Mouse (Mus musculus) MEL (cell line): ENCODE results near the gene Pcgf2. TPM values are rescaled to one million over a fixed set of nuclear protein-coding genes. Genes with fewer than 3 reads are reported as not detected.
A peak's percentile ranks its signal among the peaks of the same experiment; 100 is the strongest.

Source experiments
- DNase-seq: peaks from one replicate; pipeline ENCODE4 v3.0.0; 2011; ENCODE audit warnings: low read depth, low spot score
- H3K27ac ChIP-seq: 2 replicates; pipeline ENCODE4 v1.5.1; 2012; ENCODE audit warnings: low read depth, mild to moderate bottlenecking, control low read depth, low read length, moderate library complexity; ENCODE audit not compliant: control insufficient read depth
- H3K27me3 ChIP-seq, 2 experiments: fragments of 150-350 bp in 1 of 2; sonication (generic) in 1 of 2; 2 replicates each; pipeline ENCODE4 v1.6.1; 2012; ENCODE audit warnings: low read length in 2 of 2, mild to moderate bottlenecking in 2 of 2, improper control_type of control experiment in 1 of 2, moderate library complexity in 1 of 2; ENCODE audit not compliant: insufficient read depth in 2 of 2, control insufficient read depth in 1 of 2
- H3K36me3 ChIP-seq, 2 experiments: 2 replicates each; pipeline ENCODE4 v1.6.1; 2012 to 2014; ENCODE audit warnings: low read length in 2 of 2, improper control_type of control experiment in 1 of 2, inconsistent platforms in 1 of 2, mild to moderate bottlenecking in 1 of 2; ENCODE audit not compliant: insufficient read depth in 2 of 2, control insufficient read depth in 1 of 2
- H3K4me1 ChIP-seq, 2 experiments: fragments of 150-350 bp in 1 of 2; sonication (generic) in 1 of 2; 2 replicates each; pipeline ENCODE4 v1.6.1; 2012; ENCODE audit warnings: low read length in 2 of 2, improper control_type of control experiment in 1 of 2, mild to moderate bottlenecking in 1 of 2; ENCODE audit not compliant: insufficient read depth in 2 of 2, control insufficient read depth in 1 of 2
- H3K4me3 ChIP-seq, 2 experiments: fragments of 150-350 bp in 1 of 2; sonication (generic) in 1 of 2; 2 replicates each; pipeline ENCODE4 v1.5.1; 2012; ENCODE audit warnings: low read depth in 2 of 2, low read length in 2 of 2, mild to moderate bottlenecking in 2 of 2, moderate library complexity in 2 of 2, control low read depth in 1 of 2, improper control_type of control experiment in 1 of 2; ENCODE audit not compliant: control insufficient read depth in 1 of 2, insufficient read depth in 1 of 2
- H3K79me2 ChIP-seq: 2 replicates; pipeline ENCODE4 v1.6.1; 2012; ENCODE audit warnings: mild to moderate bottlenecking, low read length, moderate library complexity; ENCODE audit not compliant: control insufficient read depth, poor library complexity, insufficient read depth
- H3K9ac ChIP-seq: 2 replicates; pipeline ENCODE4 v1.6.1; 2012; ENCODE audit warnings: low read depth, mild to moderate bottlenecking, control low read depth, low read length, moderate library complexity; ENCODE audit not compliant: control insufficient read depth, poor library complexity, severe bottlenecking
- H3K9me3 ChIP-seq: fragments of 150-350 bp; sonication (generic); replicated peaks from 2 replicates; pipeline ENCODE4 v1.6.1; 2012; ENCODE audit warnings: mild to moderate bottlenecking, low read length, improper control_type of control experiment, moderate library complexity; ENCODE audit not compliant: insufficient read depth
- CHD1 ChIP-seq: IDR thresholded peaks from 2 replicates; pipeline ENCODE4 v1.6.1; 2012; ENCODE audit warnings: low read depth, mild to moderate bottlenecking, inconsistent platforms, low read length, improper control_type of control experiment
- CHD2 ChIP-seq: IDR thresholded peaks from 2 replicates; pipeline ENCODE4 v1.6.1; 2011; ENCODE audit warnings: low read length, improper control_type of control experiment
- E2F4 ChIP-seq: IDR thresholded peaks from 2 replicates; pipeline ENCODE4 v1.6.1; 2011; ENCODE audit warnings: low read depth, low read length, improper control_type of control experiment, borderline replicate concordance
- ELF1 ChIP-seq: IDR thresholded peaks from 2 replicates; pipeline ENCODE4 v1.6.1; 2014; ENCODE audit warnings: low read depth, mild to moderate bottlenecking, inconsistent platforms, low read length, improper control_type of control experiment, moderate library complexity
- EP300 ChIP-seq, 2 experiments: IDR thresholded peaks; 2 replicates each; pipeline ENCODE4 v1.6.1; 2011; ENCODE audit warnings: improper control_type of control experiment in 2 of 2, low read length in 2 of 2, low read depth in 1 of 2, mild to moderate bottlenecking in 1 of 2
- ETS1 ChIP-seq: IDR thresholded peaks from 2 replicates; pipeline ENCODE4 v1.6.1; 2012; ENCODE audit warnings: low read depth, mild to moderate bottlenecking, inconsistent platforms, low read length, improper control_type of control experiment, moderate library complexity
- GABPA ChIP-seq: IDR thresholded peaks from 2 replicates; pipeline ENCODE4 v1.6.1; 2012; ENCODE audit warnings: low read depth, mild to moderate bottlenecking, inconsistent platforms, low read length, improper control_type of control experiment, moderate library complexity
- HCFC1 ChIP-seq: IDR thresholded peaks from 2 replicates; pipeline ENCODE4 v1.6.1; 2012; ENCODE audit warnings: low read depth, mild to moderate bottlenecking, inconsistent platforms, low read length, improper control_type of control experiment, moderate library complexity
- KAT2A ChIP-seq: conservative IDR thresholded peaks from 2 replicates; pipeline ENCODE4 v1.6.1; 2012; ENCODE audit warnings: low read depth, low read length, improper control_type of control experiment, inconsistent platforms
- MAFK ChIP-seq: IDR thresholded peaks from 2 replicates; pipeline ENCODE4 v1.6.1; 2011; ENCODE audit warnings: low read depth, mild to moderate bottlenecking, low read length, improper control_type of control experiment, borderline replicate concordance
- MAZ ChIP-seq: IDR thresholded peaks from 2 replicates; pipeline ENCODE4 v1.6.1; 2012; ENCODE audit warnings: low read depth, mild to moderate bottlenecking, inconsistent platforms, low read length, improper control_type of control experiment
- MEF2A ChIP-seq: IDR thresholded peaks from 2 replicates; pipeline ENCODE4 v1.6.1; 2014; ENCODE audit warnings: low read depth, mild to moderate bottlenecking, inconsistent platforms, low read length, improper control_type of control experiment; ENCODE audit not compliant: poor library complexity, insufficient replicate concordance, severe bottlenecking; ENCODE audit errors: extremely low read depth
- MXI1 ChIP-seq: IDR thresholded peaks from 2 replicates; pipeline ENCODE4 v1.6.1; 2011; ENCODE audit warnings: mild to moderate bottlenecking, low read depth, low read length, improper control_type of control experiment
- MYB ChIP-seq: IDR thresholded peaks from 2 replicates; pipeline ENCODE4 v1.6.1; 2011; ENCODE audit warnings: mild to moderate bottlenecking, low read depth, low read length, improper control_type of control experiment
- MYC ChIP-seq: IDR thresholded peaks from 2 replicates; pipeline ENCODE4 v1.6.1; 2011; ENCODE audit warnings: low read depth, mild to moderate bottlenecking, low read length, improper control_type of control experiment, moderate library complexity
- NELFE ChIP-seq: IDR thresholded peaks from 2 replicates; pipeline ENCODE4 v1.6.1; 2011; ENCODE audit warnings: low read depth, low read length, improper control_type of control experiment
- NRF1 ChIP-seq: IDR thresholded peaks from 2 replicates; pipeline ENCODE4 v1.6.1; 2014; ENCODE audit warnings: low read depth, mild to moderate bottlenecking, inconsistent platforms, low read length, improper control_type of control experiment, moderate library complexity; ENCODE audit not compliant: poor library complexity, insufficient read depth, severe bottlenecking
- POLR2AphosphoS2 ChIP-seq: IDR thresholded peaks from 2 replicates; pipeline ENCODE4 v1.6.1; 2011; ENCODE audit warnings: low read length, improper control_type of control experiment
- SMC3 ChIP-seq: IDR thresholded peaks from 2 replicates; pipeline ENCODE4 v1.6.1; 2011; ENCODE audit warnings: low read depth, low read length, improper control_type of control experiment
- TAL1 ChIP-seq: IDR thresholded peaks from 2 replicates; pipeline ENCODE4 v1.6.1; 2012; ENCODE audit warnings: mild to moderate bottlenecking, inconsistent platforms, low read length, moderate library complexity, mixed read lengths
- TBP ChIP-seq: IDR thresholded peaks from 2 replicates; pipeline ENCODE4 v1.8.0; 2011; ENCODE audit warnings: low read depth, low read length, improper control_type of control experiment
- TCF12 ChIP-seq: IDR thresholded peaks from 2 replicates; pipeline ENCODE4 v1.6.1; 2014; ENCODE audit warnings: low read depth, mild to moderate bottlenecking, inconsistent platforms, low read length, improper control_type of control experiment, moderate library complexity
- USF1 ChIP-seq: IDR thresholded peaks from 2 replicates; pipeline ENCODE4 v1.6.1; 2014; ENCODE audit warnings: low read depth, mild to moderate bottlenecking, inconsistent platforms, low read length, improper control_type of control experiment, moderate library complexity
- ZC3H11A ChIP-seq: IDR thresholded peaks from 2 replicates; pipeline ENCODE4 v1.6.1; 2012; ENCODE audit warnings: low read depth, mild to moderate bottlenecking, inconsistent platforms, low read length, improper control_type of control experiment
- ZMIZ1 ChIP-seq: IDR thresholded peaks from 2 replicates; pipeline ENCODE4 v1.6.1; 2012; ENCODE audit warnings: low read depth, mild to moderate bottlenecking, inconsistent platforms, low read length, improper control_type of control experiment, moderate library complexity
- ZNF384 ChIP-seq: IDR thresholded peaks from 2 replicates; pipeline ENCODE4 v1.6.1; 2012; ENCODE audit warnings: low read depth, mild to moderate bottlenecking, inconsistent platforms, low read length, improper control_type of control experiment
- polyA plus RNA-seq, 2 experiments: library from polyadenylated mRNA; stranded (reverse) in 1 of 2; unstranded in 1 of 2; fragments of >175 nt in 1 of 2; fragments of >200 nt in 1 of 2; gene quantifications; 2 replicates each; pipeline versions ENCODE4 v1.2.1 to v1.2.4; 2012; ENCODE audit warnings: low replicate concordance in 2 of 2, low read depth in 1 of 2; ENCODE audit not compliant: insufficient read length in 2 of 2, insufficient read depth in 1 of 2, missing spikeins in 1 of 2
- total RNA-seq: library from RNA; depleted of rRNA; stranded (reverse); fragments of 300-350 nt; gene quantifications from 2 replicates; pipeline ENCODE4 v1.2.3, GENCODE M21; 2012

Pcgf2 gene
- total and polyA plus RNA-seq, 3 experiments: 12.3 to 38.7 TPM; not detected in 1

GRCm38 (mm10) chr11:97703039-97703826 is 2.9 kb upstream of the Pcgf2 start, which contains the start of gene Psmb3 (continued):
- TF ChIP-seq TAL1 (no peak), CHD1 (peak; percentile 95; the same call in 1 of the 2 replicates), MYB (no peak), POLR2AphosphoS2 (peak; percentile 98), MEF2A (no peak), ZC3H11A (no peak), KAT2A (peak; percentile 95), ZMIZ1 (peak; percentile 90), GABPA (peak; percentile 88; the same call in 1 of the 2 replicates), NRF1 (peak; percentile 24; the same call in 1 of the 2 replicates), SMC3 (no peak), ZNF384 (0 out of 2 replicates have a peak, but pooled peaks have one; percentile 44), NELFE (peak; percentile 97), MXI1 (peak; percentile 100), ELF1 (peak; percentile 99), CHD2 (peak; percentile 92), TCF12 (peak; percentile 72), E2F4 (no peak), MAFK (0 out of 2 replicates have a peak, but pooled peaks have one; percentile 10), EP300 (IDR thresholded peaks at IDR 0.05; ENCODE audit: low read depth in 1 of 2, low read length in 2 of 2) (peak in 1 of 2 experiments; percentile 57; a peak in 2 of 4 replicates), MYC (peak; percentile 99)
- TF ChIP-seq, all 39 proteins: peak for 26

- H3K4me1 ChIP-seq: peaks cover 0 to 19% of the 10 kb centered on the region in 2 experiments; a peak in 3 of 4 replicates
- H3K27ac ChIP-seq: peak overlapping the region; percentile 51
- H3K9me3 ChIP-seq: no peaks in the 10 kb centered on the region
- H3K79me2 ChIP-seq: peaks cover 31% of the 10 kb centered on the region
- no peaks in the 10 kb centered on the region for H3K27me3 ChIP-seq
- TF ChIP-seq SMC3 (no peak), ETS1 (no peak; the same call in 1 of the 2 replicates), CHD1 (peak; percentile 75; the same call in 1 of the 2 replicates), TCF12 (0 out of 2 replicates have a peak, but pooled peaks have one; percentile 7), TBP (peak; percentile 100), USF1 (0 out of 2 replicates have a peak, but pooled peaks have one; percentile 1), ZNF384 (peak; percentile 96), KAT2A (peak; percentile 83), NRF1 (peak; percentile 28; the same call in 1 of the 2 replicates), HCFC1 (0 out of 2 replicates have a peak, but pooled peaks have one; percentile 24), MAZ (no peak), NELFE (no peak), ELF1 (peak; percentile 82), MAFK (peak; percentile 99)
- peaks cover 0 to 12% of the 10 kb centered on the region in 2 experiments; a peak in 3 of 4 replicates for H3K36me3 ChIP-seq
- H3K4me3 ChIP-seq: peak overlapping the region; percentile 72 to 94
- H3K9ac ChIP-seq: peak overlapping the region; percentile 83
- DNase-seq: peak; percentile 93
Measured at GRCm38 (mm10) chr11:97702393-97702745, 2.1 kb upstream of the Pcgf2 start.
